Mouse (Mus musculus) kidney, postnatal 36 days (tissue): ENCODE data around the gene Hist1h1b.
"Not testable (repeated sequence)": the region's sequence is repeated elsewhere in the genome, so short reads cannot be mapped to it uniquely, and the experiment has no call there.

Source experiments
- DNase-seq, 2 experiments: peaks; one replicate each; pipeline ENCODE4 v3.0.0; 2021 to 2022; ENCODE audit warnings: mixed read lengths in 2 of 2

Gene Hist1h1b

DNA sequence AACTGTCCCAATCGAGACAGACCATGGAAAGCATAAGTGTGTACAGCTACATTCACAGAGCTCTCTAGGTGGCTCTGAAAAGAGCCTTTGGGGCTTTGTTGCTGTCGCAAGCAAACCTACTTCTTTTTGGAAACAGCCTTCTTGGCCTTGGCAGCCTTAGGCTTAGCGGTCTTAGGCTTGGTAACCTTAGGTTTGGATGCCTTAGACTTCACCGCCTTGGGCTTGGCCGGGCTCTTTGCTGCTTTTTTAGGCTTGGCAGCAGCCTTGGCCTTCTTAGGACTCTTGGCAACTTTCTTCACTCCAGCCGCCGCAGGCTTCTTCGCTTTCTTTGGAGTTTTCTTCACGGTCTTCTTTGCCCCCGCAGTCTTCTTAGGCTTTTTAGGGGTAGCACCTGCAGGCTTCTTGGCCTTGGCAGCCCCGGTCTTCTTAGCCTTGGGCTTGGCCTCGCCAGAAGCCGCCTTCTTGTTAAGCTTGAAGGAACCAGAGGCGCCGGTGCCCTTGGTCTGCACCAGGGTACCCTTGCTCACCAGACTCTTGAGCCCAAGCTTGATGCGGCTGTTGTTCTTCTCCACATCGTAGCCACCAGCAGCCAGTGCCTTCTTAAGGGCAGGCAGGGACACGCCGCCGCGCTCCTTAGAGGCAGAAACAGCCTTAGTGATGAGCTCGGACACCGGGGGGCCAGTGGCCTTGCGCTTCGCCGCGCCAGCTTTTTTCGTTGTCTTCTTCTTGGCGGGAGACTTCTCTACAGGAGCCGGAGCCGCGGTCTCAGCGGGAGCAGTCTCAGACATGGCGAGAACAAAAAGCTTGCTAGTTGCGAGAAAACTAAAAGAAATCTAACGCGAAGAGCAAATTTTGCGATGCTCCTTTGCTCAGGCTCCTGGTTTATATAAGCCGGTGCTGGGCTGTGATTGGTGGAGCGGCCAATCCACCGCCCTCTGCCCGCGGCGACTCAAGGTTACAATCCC lies at the start of gene Hist1h1b:
TSS of gene Hist1h1b (minus strand) at position 859 of the 965 bp plus-strand sequence.
- peak; percentile 29 to 45 for DNase-seq

DNA sequence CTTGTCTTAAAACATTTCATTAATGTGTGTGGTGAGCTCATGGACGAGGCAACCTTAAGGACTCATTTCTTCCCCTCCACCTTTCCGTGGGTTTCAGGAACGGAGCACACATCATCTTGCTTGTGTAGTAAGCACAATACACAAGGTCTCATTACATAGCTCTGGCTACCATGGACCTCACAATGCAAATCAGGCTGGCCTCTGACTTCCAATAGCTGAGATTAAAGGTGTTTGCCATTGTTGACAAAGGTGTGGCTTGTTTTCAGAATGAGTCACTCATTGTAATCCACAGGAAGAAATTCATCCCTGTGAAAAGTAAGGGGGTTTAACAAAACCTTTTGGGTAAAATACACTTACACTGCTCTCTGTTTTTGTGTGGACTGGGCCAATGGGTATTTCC lies 48.1 kb upstream of the Hist1h1b start:
- no peak for DNase-seq

DNA sequence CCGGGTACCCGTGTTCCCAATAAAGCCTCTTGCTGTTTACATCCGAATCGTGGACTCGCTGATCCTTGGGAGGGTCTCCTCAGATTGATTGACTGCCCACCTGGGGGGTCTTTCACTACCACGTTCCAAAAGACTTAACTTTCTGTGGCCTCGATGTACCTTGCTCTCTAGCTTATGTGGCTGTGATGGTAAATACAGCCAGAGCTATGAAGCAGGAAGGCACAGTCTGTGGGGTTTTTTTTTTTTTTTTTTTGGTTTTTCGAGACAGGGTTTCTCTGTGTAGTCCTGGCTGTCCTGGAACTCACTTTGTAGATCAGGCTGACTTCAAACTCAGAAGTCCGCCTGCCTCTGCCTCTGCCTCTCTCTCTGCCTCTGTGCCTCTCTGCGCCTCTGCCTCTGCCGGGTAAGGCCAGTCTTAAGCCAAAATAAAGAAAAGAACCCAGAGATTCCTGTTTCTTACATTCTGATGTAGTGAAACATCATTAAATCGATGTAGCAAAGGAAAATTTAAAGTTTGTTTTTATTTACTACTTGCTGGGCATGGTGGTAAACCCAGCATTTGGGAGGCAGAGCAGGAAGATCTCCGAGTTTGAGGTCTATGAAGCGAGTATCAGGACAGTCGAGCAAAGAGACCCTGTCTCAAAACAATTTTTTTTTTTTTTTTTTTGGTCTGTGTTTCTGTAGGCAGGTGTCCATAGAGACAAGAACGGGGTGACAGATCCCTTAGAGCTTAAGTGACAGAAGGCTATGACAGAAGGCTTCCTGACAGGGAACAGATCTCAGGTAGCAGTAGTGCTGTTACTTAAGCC lies 39.9 kb upstream of the Hist1h1b start:
- not testable (repeated sequence) for DNase-seq

DNA sequence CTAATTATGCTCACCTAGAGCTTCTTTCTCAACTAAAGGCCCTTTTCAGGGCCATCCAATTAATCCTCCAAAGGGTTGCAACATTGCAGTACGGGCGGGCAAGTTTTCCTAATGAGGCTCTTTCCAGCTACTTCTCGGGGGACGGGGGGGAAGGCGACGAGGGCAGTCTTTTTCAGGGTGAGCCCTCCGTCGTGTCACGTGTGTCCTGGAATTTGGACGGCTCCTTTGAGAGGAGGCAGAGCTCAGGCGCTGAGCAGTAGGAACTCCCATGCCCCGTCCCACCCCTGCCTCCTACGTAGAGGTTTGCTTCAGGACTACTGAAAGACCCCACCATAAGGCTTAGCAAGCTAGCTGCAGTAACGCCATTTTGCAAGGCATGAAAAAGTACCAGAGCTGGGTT lies 31.7 kb upstream of the Hist1h1b start:
- not testable (repeated sequence) for DNase-seq

DNA sequence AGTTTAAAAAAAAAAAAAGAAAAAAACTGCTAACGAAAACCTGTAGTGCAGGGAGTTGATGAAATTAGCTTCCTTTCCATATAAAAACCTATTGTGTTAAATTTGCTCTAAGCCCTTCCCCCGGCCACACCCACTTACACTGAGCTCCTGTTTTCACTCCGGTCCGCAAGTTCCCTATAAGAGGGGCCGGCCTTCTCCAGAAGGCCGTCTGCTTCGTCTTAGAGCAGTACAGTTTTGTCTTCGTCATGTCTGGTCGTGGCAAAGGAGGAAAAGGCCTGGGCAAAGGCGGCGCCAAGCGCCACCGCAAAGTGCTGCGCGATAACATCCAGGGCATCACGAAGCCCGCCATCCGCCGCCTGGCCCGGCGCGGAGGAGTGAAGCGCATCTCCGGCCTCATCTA lies 31.1 kb upstream of the Hist1h1b start, which contains the start of gene Hist1h4m:
TSS of gene Hist1h4m (plus strand) at position 208 of the 400 bp plus-strand sequence.
- DNase-seq = peak; percentile 28 to 44

DNA sequence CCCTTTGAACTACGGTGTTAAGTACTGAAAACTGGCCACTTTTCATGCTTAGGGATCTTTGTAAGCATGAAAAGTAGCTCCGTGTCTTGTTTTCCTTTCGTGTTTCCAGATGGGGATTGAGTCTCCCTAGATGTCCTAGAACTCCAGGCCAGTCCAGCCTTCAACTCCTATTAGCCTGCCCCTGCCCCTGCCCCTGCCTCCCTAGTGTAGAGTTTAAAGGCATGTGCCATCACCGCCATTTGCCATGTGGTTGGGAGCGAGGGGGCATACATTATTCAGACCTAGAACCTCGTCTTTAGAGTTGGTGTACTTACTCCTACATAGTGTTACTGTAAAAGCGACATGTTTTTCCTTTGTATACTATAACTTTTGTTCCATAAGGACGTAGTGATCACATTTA lies 30.6 kb upstream of the Hist1h1b start:
- not testable (repeated sequence) for DNase-seq

DNA sequence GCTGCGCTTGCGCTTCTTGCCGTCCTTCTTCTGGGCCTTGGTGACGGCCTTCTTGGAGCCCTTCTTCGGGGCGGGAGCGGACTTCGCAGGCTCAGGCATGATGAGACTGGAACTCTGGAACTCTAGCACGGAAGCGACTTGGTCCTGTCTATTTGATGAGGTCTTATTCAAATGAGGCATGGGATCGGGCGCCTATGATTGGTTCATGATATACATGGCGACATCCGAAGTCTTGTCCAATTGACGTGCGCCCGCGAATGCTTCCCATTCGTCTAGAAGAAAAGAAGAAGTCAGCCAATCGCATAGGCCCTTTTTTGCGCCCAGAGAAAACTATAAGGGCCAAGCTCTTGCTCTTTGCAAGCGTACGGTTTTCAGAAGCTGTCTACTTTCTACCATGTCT lies 29.6 kb upstream of the Hist1h1b start, which contains the start of the genes Hist1h2bq and Hist1h2ao:
TSS of gene Hist1h2bq (minus strand) at position 125 of the 400 bp plus-strand sequence.
TSS of gene Hist1h2ao (plus strand) at position 393 of the 400 bp plus-strand sequence.
- not testable (repeated sequence) for DNase-seq

DNA sequence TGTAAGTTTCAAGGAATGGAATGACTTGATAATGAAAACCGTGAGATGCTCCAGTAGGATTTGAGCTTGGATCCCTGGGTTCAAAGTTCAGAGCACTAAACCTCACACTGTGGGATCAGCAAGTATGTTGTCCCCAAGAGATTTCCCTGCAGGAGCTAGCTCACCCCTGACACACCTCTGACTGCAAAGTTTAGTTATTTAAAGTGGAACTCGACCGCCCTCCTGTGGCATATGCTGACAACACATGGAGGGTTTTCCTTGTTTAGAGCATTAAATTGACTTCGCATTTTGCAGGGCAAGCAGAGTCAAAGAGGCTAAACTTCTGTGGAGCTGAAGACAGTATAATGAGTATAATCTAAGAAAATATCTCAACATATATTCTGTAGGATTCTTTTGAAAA lies 22.6 kb upstream of the Hist1h1b start:
- not testable (repeated sequence) for DNase-seq

DNA sequence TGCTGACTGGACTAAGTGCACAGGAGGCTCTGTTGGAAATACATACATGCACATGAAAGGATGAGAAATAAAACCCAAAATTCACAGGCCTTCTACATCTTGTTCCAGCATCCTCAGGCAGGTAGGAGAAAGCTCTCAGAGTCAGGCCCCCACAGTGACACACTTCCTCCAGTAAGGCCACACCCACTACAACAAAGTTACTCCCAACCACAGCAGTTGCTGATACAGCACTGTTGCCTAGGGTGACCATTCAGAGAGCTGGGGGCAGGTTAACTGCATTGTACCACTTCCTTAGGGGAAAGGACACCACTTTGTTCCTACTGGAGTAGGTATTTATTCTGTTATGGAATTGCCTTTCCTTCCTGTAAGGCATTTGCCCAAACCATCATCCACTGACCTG lies 16.7 kb upstream of the Hist1h1b start:
- not testable (repeated sequence) for DNase-seq

DNA sequence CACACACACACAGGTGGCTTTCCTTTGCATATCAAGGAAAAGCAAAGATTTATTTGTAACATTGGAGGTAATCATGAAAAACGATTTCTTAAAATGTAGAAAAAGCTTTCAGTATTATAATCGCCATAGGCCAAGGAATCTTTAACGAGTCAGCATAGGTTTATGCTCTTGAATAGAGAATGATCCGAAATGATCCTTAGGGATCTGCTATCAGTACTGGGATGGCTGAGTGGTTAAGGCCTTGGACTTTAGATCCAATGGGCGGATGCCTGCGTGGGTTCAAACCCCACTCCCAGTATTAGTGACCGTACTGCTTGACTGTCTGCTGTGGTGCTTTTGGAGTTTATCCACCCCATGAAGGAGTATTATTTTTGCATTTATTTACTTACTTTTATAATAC lies 15.2 kb upstream of the Hist1h1b start:
- no peak for DNase-seq

DNA sequence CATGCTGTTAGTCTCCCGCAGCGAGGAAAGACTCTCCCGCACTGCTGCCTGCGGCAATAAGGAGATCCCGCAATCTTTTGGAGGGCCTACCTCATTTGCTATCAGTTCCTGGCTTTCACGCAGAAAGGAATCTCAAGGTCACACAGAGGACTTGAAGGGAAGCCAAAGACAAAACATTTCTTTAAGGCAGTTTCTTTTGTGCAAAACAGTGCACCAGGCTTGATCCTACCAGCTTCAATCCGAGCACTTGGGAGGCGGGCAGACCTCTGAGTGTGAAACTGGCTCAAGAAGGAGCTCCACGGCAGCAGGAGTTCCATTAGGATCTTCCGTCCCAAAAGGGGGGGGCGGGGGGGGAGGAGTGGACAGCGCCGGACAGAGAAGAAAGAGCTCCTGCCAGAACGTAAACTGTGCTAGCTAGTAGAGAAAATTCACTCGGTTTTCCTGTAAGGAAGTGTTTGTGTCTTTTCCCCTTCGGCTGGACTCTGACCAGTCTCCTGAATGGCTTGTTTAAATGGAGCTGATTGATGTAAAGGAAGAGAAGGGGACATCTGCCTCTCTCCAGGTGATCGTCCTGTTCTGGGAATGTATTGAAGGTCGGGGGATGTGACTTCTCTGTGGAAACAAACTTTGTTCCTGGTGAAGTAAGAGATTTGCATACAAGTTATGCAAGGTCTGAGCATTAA lies 10.3 kb upstream of the Hist1h1b start:
- no peak for DNase-seq

DNA sequence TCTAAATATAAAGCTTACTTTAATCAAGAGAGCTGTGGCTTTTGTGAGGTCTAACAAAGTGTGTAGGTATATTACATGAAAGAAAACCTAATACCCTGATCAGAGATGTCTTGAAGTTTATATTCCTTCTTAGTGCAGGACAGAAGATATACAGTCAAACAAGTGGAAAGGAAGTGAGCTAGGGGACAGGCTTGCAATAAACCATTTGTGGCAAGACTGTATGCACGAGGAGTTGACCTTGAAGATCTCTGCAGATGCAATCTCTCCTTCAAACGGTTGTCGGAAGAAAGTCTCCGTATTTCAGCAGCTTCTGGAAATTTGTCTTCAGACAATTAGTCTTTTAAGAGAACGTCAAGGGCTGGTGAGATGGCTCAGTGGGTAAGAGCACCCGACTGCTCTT lies 9.5 kb upstream of the Hist1h1b start:
- DNase-seq = no peak

DNA sequence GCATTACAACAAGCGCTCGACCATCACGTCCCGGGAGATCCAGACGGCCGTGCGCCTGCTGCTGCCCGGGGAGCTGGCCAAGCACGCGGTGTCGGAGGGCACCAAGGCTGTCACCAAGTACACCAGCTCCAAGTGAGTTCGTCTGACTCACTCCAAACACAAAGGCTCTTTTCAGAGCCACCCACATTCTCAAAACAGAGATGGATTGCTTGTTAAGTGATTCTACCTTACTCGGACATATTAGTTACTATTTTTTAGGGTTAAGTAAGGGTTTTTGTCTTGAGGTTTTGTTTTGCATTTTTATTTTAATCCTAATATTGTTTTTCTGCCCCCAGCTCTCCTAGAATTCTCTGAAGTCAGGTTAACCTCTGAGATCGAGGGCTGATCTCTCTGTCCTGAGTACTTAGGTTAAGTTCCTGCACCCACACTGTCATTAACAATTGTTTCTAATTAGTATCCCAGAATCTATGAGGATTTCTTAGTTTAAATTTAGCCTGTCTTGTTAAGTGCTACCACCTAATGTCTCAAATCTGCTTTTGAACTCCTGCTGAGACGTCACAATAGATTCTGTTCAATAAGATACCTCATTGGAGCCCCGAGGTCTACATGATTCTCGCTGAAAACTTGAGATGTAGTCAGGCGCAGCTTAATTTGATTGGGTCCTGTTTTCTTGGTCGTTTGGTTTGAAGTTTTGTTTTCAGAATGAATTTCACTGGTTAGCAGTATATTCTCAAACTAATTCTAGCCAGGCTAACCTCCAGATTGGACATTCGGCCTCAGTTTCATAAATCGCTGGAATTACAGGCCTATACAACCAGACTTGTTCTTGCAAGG lies 7.6 kb upstream of the Hist1h1b start:
- no peak for DNase-seq

DNA sequence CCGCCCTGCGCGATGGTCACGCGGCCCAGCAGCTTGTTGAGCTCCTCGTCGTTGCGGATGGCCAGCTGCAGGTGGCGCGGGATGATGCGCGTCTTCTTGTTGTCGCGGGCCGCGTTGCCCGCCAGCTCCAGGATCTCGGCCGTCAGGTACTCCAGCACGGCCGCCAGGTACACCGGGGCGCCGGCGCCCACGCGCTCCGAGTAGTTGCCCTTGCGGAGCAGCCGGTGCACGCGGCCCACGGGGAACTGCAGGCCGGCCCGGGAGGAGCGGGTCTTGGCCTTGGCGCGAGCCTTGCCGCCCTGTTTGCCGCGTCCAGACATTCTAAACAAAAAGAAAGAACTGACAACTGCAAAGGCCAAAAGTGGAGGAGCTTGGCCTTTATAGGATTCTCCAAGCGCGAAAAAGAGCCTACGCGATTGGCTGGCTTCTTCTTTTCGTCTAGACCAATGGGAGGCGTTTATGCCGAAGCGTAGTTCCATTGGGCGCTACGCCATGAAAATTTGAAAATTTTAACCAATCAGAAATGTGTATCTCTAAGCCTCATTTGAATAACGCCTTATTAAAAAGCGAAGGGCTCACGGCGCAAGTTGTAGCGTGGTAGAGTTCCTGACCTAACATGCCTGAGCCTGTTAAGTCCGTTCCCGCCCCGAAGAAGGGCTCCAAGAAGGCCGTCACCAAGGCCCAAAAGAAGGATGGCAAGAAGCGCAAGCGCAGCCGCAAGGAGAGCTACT lies 6.6 kb upstream of the Hist1h1b start, which contains the start of the genes Hist1h2an and Hist1h2bp:
TSS of gene Hist1h2an (minus strand) at position 320 of the 731 bp plus-strand sequence.
TSS of gene Hist1h2bp (plus strand) at position 563 of the 731 bp plus-strand sequence.
- peak; percentile 76 to 93 for DNase-seq

DNA sequence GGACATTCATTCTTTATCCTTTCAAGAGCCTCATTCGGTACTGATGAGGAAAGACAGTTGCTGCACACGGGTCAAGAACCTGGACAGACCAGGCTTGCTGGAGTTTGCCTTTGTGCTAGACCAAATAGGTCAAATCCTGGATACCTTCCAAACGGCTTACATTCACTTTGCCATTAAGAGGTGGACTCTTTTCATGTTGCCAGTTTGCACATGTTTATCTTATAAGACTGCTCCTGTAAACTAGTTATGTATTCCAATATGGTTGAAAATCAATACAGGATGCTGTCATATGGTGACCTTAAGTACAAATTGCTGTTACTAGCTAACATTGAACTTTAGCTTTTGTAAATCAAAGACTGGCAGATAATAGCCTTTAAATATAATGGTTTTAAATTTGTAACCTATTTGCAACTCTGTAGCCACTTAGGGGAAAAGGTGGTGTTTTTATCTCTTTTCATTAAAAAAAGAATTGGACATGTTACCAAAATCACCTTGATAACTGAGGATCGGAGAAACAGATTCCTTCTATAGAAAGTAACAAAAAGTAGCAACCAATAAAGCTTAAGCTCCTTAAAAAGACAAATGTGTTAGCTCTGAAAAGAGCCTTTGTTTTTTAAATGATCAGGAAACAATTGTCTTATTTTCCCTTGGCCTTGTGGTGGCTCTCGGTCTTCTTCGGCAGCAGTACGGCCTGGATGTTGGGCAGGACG lies 5.9 kb upstream of the Hist1h1b start:
- no peak for DNase-seq

DNA sequence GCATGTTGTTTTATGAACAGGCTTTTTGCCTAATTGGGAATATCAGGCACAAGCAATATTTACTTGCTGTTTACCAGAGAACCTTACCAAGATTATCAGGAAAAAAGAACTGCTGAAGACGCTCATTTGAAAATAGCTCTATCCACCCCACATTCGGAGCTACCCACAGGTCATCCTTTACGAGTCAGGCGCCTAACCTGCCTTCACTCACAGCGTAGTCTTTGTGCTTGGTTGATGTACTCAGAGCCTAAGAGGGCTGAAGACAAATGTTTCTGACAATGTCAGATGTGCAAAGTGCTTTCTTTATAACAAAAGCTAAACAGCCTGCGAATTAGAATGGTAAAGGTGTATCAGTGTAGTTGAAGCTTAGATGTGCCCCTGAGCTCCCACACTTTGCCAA lies 3.9 kb upstream of the Hist1h1b start:
- DNase-seq = no peak

DNA sequence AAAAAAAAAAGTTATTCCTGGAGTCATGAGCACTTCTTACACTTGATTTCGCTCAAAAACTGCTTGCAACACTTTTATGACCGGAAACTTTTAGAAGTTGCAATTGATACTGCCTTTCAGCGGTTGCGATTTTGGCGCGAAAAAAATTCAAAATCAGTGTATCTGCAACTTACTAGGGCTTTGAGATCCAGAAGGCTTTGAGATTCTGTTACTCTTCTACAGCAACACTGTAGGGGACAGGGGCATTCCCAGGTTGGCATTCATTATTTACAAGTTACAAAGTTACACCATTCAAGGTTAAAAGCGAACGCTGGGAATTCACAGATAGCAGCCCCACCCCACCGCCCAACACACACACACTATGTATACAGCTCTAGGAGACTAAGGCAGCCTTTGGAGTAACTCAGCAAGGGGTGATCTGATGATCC lies 3.3 kb upstream of the Hist1h1b start:
- DNase-seq = peak in 1 of 2 experiments; percentile 17

DNA sequence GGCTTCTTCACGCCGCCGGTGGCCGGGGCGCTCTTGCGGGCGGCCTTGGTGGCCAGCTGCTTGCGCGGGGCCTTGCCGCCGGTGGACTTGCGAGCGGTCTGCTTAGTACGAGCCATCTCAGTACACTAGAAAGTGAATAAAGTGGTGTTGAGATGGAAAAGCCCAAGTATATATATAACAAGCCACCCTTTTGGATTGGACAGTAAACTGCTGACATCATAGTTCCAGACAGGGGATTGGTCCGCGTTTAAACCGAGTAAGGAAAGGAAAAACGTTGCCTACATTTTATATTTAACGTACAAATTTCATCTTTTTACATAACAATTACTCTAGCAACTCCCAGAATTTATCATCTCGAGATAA lies 2.8 kb upstream of the Hist1h1b start, which contains the start of gene Hist1h3i:
TSS of gene Hist1h3i (minus strand) at position 116 of the 363 bp plus-strand sequence.
- DNase-seq = peak; percentile 46 to 73

DNA sequence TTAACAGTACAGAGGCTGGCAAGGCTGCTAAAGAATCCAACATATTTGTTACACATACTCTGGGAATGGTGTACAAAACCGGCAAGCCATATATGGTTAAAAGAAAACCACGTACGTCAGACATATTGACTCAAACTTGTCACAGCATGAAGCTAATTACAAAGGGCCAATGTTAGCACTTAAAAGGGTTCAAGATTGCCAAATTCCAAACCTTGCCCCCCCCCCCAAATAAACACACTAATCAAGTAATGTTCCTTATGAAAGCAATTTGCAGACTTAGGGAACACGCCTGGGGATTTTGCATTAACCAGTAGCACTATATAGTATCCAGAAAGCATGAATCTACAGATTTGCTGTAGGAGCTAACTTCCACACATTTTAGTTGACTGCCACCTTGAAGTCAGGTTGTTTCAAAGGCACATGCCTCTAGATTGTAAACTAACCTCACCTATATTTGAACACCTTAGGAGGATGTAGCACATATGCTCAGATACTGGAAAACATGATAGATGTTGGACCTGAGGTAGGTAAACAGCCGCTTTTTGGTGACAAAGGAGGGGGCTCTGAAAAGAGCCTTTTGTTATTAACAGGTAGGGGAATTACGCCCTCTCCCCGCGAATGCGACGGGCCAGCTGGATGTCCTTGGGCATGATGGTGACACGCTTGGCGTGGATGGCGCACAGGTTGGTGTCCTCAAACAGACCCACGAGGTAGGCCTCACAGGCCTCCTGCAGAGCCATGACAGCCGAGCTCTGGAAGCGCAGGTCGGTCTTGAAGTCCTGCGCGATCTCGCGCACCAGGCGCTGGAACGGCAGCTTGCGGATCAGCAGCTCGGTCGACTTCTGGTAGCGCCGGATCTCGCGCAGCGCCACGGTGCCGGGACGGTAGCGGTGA lies 2.2 kb upstream of the Hist1h1b start:
- DNase-seq = not testable (repeated sequence)
